Mouse (Mus musculus) left cerebral cortex, adult 11 months (tissue): ENCODE data around the gene Eogt.

ENCODE experiments used
- DNase-seq: peaks from one replicate; pipeline ENCODE4 v3.0.0; 2022; ENCODE audit warnings: low spot score

Gene Eogt

GRCm38 (mm10) chr6:97104264-97104852 lies 44.6 kb downstream of the Eogt start:
- DNase-seq: no peak

- no peak for DNase-seq
Measured at GRCm38 (mm10) chr6:97101958-97102702, 46.9 kb downstream of the Eogt start.

DNA sequence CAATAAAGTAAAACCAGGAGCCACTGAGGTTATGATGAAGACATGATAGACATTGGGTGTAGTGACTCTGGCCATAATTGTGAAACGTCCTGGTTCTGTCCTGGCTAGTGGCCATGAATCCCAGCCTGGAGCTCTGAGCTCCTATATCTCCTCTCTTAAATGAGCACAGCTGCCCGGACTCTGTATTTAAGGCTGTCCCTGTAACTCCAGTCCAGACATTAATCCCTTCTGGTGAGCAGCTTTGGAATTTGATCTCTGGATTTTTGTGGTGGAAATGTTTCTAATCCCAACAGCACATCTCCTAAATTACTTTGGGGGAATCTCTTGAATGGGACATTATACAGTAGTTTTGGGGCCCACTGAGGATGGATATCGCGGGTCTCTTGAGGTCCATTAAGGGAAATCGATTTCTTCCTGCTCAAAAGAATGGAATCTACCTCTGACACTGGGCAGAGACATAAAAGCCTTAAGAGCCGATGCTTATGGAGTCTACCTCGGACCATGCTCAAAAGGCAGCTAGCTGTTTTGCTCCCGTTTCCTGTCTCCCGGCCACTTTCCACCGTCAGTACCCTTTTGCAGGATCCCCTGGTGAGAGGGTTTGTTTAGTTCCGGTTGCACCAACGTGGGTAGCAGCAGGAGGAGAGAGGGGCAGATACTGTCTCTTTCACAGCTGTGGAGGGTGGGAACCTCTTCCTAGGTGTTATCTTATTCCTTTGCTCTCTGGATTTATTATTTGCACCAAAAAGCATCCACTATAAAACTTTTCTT lies 47.6 kb downstream of the Eogt start:
- DNase-seq: no peak

GRCm38 (mm10) chr6:97082336-97082735 lies 66.6 kb downstream of the Eogt start:
- no peak for DNase-seq

GRCm38 (mm10) chr6:97080016-97080415 lies 69.0 kb downstream of the Eogt start:
- DNase-seq: no peak

DNA sequence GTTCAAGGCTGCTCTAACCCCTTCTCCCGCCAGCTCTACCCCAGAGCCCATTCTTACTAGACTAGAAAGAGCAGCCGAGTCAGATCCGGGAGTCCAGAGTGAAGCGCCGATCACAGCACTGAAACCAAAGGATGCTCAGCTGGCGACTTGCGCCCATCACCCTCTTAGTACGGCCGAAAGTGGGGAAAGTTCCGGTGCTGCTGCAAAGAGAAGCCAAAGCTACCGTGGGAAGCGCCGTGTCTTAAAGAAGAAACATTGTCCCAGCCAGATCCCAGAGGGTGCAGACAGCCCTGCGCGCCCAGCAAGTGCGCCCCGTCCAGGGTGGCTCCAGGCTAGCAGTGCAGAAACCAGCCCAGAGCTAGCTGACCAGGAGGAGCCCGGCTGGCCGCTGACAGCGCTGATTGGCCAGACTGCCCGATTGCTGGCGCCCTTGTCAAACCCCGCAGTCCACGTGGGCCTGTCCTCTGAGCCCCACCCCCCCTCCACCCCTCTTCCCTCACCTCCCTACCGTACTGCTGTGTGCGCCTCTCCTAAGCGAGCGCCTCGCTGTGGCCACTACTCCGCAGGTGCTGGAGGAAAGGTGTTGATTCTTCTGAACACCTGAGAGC lies 88.8 kb downstream of the Eogt start, which contains the start of gene Fam19a4:
Gene Fam19a4, minus strand, starts transcription at position 340 of the 608 bp plus-strand sequence.
- DNase-seq: no peak
